Mouse (Mus musculus): ENCODE results near the gene Sap18b. TPM values are rescaled to one million over a fixed set of nuclear protein-coding genes. Genes with fewer than 3 reads are reported as not detected.
"Not testable (repeated sequence)": the region's sequence is repeated elsewhere in the genome, so short reads cannot be mapped to it uniquely, and the experiment has no call there.

Gene Sap18b
- 10 to 100 TPM; 84.4 to 96.1 TPM for total RNA-seq (2021)

GRCm38 (mm10) chr8:95825162-95825561 lies at the start of gene Sap18b:
TSS of gene Sap18b (plus strand) at chr8:95825346.
- intact Hi-C loops (cut with DNase I); DNase-seq (ENCODE audit: low spot score): not testable (repeated sequence)

- DNase-seq (ENCODE audit: low spot score), result no peak
- intact Hi-C loops (cut with DNase I), result no loop called here
Observed at GRCm38 (mm10) chr8:95781085-95781484, 44.1 kb upstream of the Sap18b start.

- no peak for DNase-seq (ENCODE audit: low spot score)
- intact Hi-C loops (cut with DNase I), result no loop called here
Observed at GRCm38 (mm10) chr8:95781775-95782174, 43.4 kb upstream of the Sap18b start.

GRCm38 (mm10) chr8:95782628-95783027 lies 42.5 kb upstream of the Sap18b start:
- intact Hi-C loops (cut with DNase I), result no loop called here
- no peak for DNase-seq (ENCODE audit: low spot score)

- DNase-seq (ENCODE audit: low spot score), result no peak
- intact Hi-C loops (cut with DNase I), result loop anchor here (5.0 kb wide), 1 partner anchor 47 kb away; no protein-coding TSS in a partner anchor
Observed at GRCm38 (mm10) chr8:95785591-95785990, 39.6 kb upstream of the Sap18b start.

- DNase-seq (ENCODE audit: low spot score); intact Hi-C loops (cut with DNase I): not testable (repeated sequence)
Observed at GRCm38 (mm10) chr8:95795333-95796061, 29.6 kb upstream of the Sap18b start.

- intact Hi-C loops (cut with DNase I), result no loop called here
- DNase-seq (ENCODE audit: low spot score), result no peak
Observed at GRCm38 (mm10) chr8:95799117-95799516, 26.0 kb upstream of the Sap18b start.

- no peak for DNase-seq (ENCODE audit: low spot score)
- intact Hi-C loops (cut with DNase I), result no loop called here
Observed at GRCm38 (mm10) chr8:95799891-95800290, 25.3 kb upstream of the Sap18b start.

GRCm38 (mm10) chr8:95800353-95800752 lies 24.8 kb upstream of the Sap18b start:
- intact Hi-C loops (cut with DNase I), result no loop called here
- no peak for DNase-seq (ENCODE audit: low spot score)

GRCm38 (mm10) chr8:95801476-95802064 lies 23.6 kb upstream of the Sap18b start:
- no peak for DNase-seq (ENCODE audit: low spot score)
- intact Hi-C loops (cut with DNase I), result no loop called here

- DNase-seq (ENCODE audit: low spot score), result no peak
- intact Hi-C loops (cut with DNase I), result no loop called here
Observed at GRCm38 (mm10) chr8:95802231-95802630, 22.9 kb upstream of the Sap18b start.

- intact Hi-C loops (cut with DNase I), result loop anchor here (5.0 kb wide), 1 partner anchor 82 kb away; the partner anchor contains the start of gene Got2
- no peak for DNase-seq (ENCODE audit: low spot score)
Observed at GRCm38 (mm10) chr8:95805482-95805881, 19.7 kb upstream of the Sap18b start.

- no peak for DNase-seq (ENCODE audit: low spot score)
- intact Hi-C loops (cut with DNase I), result loop anchor here (5.0 kb wide), 1 partner anchor 81 kb away; the partner anchor contains the start of gene Got2
Observed at GRCm38 (mm10) chr8:95806461-95807191, 18.5 kb upstream of the Sap18b start.

- DNase-seq (ENCODE audit: low spot score), result peak; percentile 96
Observed at GRCm38 (mm10) chr8:95807331-95807843, 17.8 kb upstream of the Sap18b start, which contains the start of gene Cnot1. TSS of gene Cnot1 (minus strand) at chr8:95807464.

GRCm38 (mm10) chr8:95807861-95808260 lies 17.3 kb upstream of the Sap18b start:
- intact Hi-C loops (cut with DNase I), result loop anchor here (2.0 to 5.0 kb wide), 2 partner anchors 45 to 79 kb away; partner anchors contain the start of genes Got2 and Slc38a7
- peak; percentile 87 for DNase-seq (ENCODE audit: low spot score)

More at GRCm38 (mm10) chr8:95807331-95807843, 17.8 kb upstream of the Sap18b start, which contains the start of gene Cnot1:
- intact Hi-C loops (cut with DNase I), result loop anchor here (5.0 kb wide), 1 partner anchor 80 kb away; the partner anchor contains the start of gene Got2

- DNase-seq (ENCODE audit: low spot score), result no peak
- intact Hi-C loops (cut with DNase I), result loop anchor here (2.0 to 5.0 kb wide), 2 partner anchors 44 to 79 kb away; partner anchors contain the start of genes Got2 and Slc38a7
Observed at GRCm38 (mm10) chr8:95808631-95809030, 16.5 kb upstream of the Sap18b start.

GRCm38 (mm10) chr8:95809116-95809515 lies 16.0 kb upstream of the Sap18b start:
- no peak for DNase-seq (ENCODE audit: low spot score)
- intact Hi-C loops (cut with DNase I), result loop anchor here (2.0 to 5.0 kb wide), 2 partner anchors 44 to 78 kb away; partner anchors contain the start of genes Got2 and Slc38a7

- DNase-seq (ENCODE audit: low spot score), result no peak
- intact Hi-C loops (cut with DNase I), result no loop called here
Observed at GRCm38 (mm10) chr8:95810184-95810591, 15.0 kb upstream of the Sap18b start.

GRCm38 (mm10) chr8:95816044-95816708 lies 9.0 kb upstream of the Sap18b start:
- intact Hi-C loops (cut with DNase I), result no loop called here

More at GRCm38 (mm10) chr8:95816044-95816708, 9.0 kb upstream of the Sap18b start:
- no peak for DNase-seq (ENCODE audit: low spot score)

Measured in heart, postnatal 25 days (tissue).